Mouse (Mus musculus): ENCODE data around the gene Lca5. TPM values are rescaled to one million over a fixed set of nuclear protein-coding genes. Genes with fewer than 3 reads are reported as not detected.

Gene Lca5
- total RNA-seq, 2 experiments from 2014 or later = 2.4 to 3.6 TPM

DNA sequence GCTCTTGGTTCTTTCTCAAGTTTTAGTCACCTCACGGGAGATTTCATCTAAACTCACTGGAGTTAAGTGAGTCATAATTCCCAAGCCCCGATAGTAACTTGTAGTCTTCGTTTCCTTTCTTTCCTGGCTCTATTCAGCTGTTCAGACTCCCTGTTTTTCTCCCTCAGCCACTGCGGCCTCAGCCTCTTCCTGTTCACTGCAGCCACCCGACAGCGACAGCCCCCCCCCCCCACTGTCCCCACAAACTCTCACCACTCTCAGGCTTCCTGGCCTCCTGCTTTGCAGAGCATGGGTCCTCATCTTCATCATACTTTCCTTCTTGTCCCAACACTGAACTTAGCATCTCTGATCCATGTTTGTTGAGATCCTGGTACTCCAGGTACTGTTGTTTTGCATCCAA lies 42.7 kb downstream of the Lca5 start:
- DNase-seq (ENCODE audit: low spot score) = no peak
- intact Hi-C loops (cut with DNase I) = no loop called here

DNA sequence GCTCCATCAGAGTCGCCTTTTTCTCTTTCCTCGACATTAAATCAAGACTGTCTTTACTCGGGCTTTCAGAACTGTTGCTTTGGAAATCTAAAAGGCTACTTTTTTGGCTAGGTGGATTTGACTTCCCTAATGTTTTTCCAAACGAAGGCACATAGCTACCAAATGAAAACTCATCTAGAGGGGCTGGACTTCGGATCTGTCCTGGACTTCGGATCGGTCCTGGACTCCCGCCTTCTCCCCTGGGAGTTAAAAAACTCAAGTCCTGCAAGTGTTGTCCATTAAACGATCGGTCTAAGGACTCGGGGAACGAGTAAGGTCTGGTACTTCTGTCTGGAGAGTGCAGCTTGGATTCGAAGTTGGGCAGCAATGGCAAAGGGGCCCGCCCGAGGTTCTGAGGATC lies 45.5 kb downstream of the Lca5 start:
- intact Hi-C loops (cut with DNase I) = no loop called here
- no peak for DNase-seq (ENCODE audit: low spot score)

DNA sequence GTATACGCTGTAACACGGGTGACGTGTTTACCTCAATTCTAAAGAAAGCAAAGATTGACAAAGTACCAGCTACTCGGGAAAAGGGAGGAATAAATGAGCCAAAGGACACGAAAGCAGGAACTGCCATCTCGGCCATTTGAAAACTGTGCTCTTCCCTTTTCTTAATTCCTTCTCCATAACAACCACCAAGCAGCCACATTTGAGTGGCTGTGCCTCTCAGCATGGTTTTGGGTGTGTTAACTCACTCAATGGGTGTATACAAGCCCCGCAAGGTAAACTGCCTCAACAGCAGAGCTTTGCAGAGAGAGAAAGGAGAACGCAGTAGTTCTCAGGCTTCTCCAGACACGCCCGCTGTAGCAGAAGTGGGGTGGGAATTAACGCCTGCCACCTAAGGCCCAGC lies 48.9 kb downstream of the Lca5 start:
- DNase-seq (ENCODE audit: low spot score) = no peak
- intact Hi-C loops (cut with DNase I) = no loop called here

GRCm38 (mm10) chr9:83389570-83389969 lies 51.4 kb downstream of the Lca5 start:
- DNase-seq (ENCODE audit: low spot score) = no peak
- intact Hi-C loops (cut with DNase I) = no loop called here

DNA sequence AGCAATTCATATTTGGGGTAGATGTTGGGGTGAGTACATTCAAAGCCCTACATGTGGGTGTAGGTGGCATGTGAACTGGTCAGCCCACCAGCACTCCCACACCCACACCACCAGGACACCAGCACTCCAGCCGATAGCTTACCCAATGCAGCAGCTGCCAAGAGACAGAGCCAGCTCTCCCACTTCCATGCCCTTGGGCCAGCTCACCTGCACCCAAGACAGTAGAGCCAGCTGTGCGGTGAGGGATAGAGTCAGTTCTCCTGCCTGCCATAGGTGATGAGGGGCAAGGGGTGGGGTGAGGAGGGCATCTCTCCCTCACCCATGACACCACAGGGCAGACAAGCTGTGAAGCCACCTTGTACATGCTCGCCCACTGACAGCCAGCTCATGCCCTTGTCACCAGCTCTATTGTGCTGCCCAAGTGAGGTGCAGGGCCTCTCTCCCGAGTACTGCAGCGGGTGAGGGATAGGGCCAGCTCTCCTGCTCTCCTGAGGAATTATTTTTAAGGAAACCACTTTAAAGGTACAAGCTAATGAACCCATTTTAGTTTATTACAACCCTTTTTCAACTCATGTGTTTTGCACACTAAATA lies 54.6 kb downstream of the Lca5 start:
- DNase-seq (ENCODE audit: low spot score) = no peak
- intact Hi-C loops (cut with DNase I) = no loop called here

- intact Hi-C loops (cut with DNase I) = no loop called here
- DNase-seq (ENCODE audit: low spot score) = no peak
Measured at GRCm38 (mm10) chr9:83385301-83385700, 55.6 kb downstream of the Lca5 start.

DNA sequence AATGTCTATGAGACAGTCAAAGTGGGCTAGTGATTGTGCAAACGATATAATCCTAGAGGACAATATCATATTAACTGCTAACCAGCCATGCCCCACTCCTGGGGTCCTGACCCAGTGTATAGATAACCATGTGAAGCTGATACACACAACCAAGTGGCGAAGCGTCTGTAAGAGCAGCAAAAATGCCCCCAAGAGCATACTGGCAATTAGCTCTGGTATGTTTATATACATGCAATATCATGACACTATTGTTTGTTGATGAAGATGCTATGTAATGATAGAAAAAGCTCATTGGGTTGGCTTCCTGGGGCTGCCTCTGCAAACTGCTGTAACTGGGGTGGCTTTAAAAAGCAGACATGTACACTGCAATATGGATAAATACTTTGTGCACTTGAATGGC lies 57.7 kb downstream of the Lca5 start:
- DNase-seq (ENCODE audit: low spot score) = no peak
- intact Hi-C loops (cut with DNase I) = loop anchor here (5.0 kb wide), 2 partner anchors 229 to 309 kb away; no protein-coding TSS in a partner anchor

- no peak for DNase-seq (ENCODE audit: low spot score)
- intact Hi-C loops (cut with DNase I) = loop anchor here (5.0 kb wide), 2 partner anchors 230 to 310 kb away; no protein-coding TSS in a partner anchor
Measured at GRCm38 (mm10) chr9:83382775-83383174, 58.2 kb downstream of the Lca5 start.

GRCm38 (mm10) chr9:83381317-83381716 lies 59.6 kb downstream of the Lca5 start:
- intact Hi-C loops (cut with DNase I) = loop anchor here (5.0 kb wide), 2 partner anchors 231 to 311 kb away; no protein-coding TSS in a partner anchor
- DNase-seq (ENCODE audit: low spot score) = no peak

GRCm38 (mm10) chr9:83379661-83380060 lies 61.3 kb downstream of the Lca5 start:
- DNase-seq (ENCODE audit: low spot score) = no peak

GRCm38 (mm10) chr9:83377132-83377531 lies 63.8 kb downstream of the Lca5 start:
- no peak for DNase-seq (ENCODE audit: low spot score)
- intact Hi-C loops (cut with DNase I) = no loop called here

More at GRCm38 (mm10) chr9:83379661-83380060, 61.3 kb downstream of the Lca5 start:
- intact Hi-C loops (cut with DNase I) = loop anchor here (5.0 kb wide), 2 partner anchors 233 to 313 kb away; no protein-coding TSS in a partner anchor

DNA sequence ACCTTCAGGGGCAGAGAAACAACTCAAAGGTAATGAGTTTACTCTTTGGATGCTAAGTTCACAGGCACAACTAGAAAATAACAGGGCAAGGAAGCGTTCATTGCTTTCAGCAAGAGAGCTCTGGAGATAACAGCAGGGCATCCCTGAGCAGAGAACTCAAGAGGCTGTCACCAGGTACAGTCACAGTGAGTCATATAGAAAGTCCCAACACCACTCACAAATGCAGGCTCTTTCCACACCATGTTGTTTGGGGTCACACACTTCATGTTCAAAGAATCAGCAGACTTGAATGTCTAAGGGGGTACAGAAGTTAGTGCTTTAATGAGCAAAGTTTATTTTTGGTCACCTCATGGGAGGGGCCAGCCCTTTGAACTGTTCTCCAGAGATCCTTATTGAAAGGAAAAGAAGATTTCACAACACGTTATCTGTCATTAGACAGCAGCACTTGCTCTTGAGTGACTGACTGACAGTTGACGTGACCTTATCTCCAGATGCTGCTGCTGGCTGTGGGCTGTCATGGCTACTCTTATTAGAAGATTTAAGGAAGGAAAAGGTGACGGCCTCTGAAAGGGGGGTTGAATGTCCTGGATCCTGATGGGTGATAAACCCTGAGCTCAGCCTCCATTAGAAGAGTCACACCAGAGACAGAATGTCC lies 65.3 kb downstream of the Lca5 start:
- DNase-seq (ENCODE audit: low spot score) = no peak
- intact Hi-C loops (cut with DNase I) = no loop called here

GRCm38 (mm10) chr9:83370907-83371306 lies 70.0 kb downstream of the Lca5 start:
- intact Hi-C loops (cut with DNase I) = no loop called here
- DNase-seq (ENCODE audit: low spot score) = no peak

DNA sequence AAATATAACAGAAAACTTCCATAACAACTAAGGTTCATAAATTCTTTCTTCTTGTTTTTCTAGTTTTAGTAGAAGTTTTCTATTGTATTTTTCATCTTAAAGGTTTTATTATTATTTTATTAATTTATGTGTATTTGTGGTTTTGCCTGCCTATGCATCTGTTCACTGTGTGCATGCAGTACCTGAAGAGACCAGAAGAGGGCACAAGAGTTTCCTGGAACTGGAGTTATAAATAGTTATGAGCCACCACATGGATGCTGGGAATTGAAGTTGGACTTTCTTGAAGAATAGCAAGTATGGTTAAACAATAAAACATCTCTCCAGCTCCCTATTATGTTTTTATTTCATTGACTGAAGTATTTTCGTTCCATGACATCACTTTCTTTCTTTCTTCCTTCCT lies 72.7 kb downstream of the Lca5 start:
- intact Hi-C loops (cut with DNase I) = loop anchor here (10.0 kb wide), 1 partner anchor 463 kb away; no protein-coding TSS in a partner anchor
- no peak for DNase-seq (ENCODE audit: low spot score)

GRCm38 (mm10) chr9:83355802-83356201 lies 85.1 kb downstream of the Lca5 start:
- DNase-seq (ENCODE audit: low spot score) = no peak
- intact Hi-C loops (cut with DNase I) = no loop called here

DNA sequence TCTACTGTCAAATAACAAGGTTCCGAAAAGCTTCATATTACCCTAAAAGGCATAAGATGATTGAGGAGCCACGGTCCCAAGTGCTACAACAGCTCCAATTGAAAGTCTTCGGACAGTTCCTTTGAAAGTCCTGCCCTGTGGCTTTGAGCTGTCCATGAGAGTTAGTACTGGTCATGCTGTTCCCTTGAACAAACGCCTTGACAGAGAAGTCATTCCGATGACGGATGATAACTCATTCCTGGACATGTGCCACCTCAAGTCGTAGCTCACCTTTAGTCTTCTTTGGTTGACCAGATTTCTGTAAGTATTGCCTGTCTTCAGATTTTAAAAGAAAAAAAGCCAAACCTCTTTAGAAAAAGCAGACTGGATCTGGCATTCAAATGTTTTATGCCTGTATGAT lies 87.6 kb downstream of the Lca5 start:
- intact Hi-C loops (cut with DNase I) = no loop called here
- no peak for DNase-seq (ENCODE audit: low spot score)

GRCm38 (mm10) chr9:83351171-83351570 lies 89.8 kb downstream of the Lca5 start:
- intact Hi-C loops (cut with DNase I) = no loop called here

DNA sequence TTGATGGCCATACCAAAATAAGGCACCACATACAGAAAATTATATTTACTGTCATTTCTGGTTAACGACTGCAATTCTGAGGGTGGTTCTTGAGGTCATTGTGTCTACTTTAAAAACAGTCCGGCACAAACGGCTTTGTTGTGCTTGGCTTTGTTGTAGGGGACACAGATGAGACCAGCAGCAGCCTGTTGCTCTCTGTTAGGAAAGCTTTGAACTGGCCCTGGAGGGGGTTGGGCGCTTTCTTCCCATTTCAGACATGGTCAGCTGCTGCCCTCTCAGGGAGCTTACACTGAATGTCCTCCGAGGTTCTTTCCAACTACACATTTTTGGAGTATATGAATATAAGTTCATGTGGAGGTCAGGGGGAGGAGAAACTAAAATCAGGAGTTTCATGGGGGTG lies 90.3 kb downstream of the Lca5 start:
- intact Hi-C loops (cut with DNase I) = no loop called here
- DNase-seq (ENCODE audit: low spot score) = peak; percentile 19

More at GRCm38 (mm10) chr9:83351171-83351570, 89.8 kb downstream of the Lca5 start:
- DNase-seq (ENCODE audit: low spot score) = no peak

DNA sequence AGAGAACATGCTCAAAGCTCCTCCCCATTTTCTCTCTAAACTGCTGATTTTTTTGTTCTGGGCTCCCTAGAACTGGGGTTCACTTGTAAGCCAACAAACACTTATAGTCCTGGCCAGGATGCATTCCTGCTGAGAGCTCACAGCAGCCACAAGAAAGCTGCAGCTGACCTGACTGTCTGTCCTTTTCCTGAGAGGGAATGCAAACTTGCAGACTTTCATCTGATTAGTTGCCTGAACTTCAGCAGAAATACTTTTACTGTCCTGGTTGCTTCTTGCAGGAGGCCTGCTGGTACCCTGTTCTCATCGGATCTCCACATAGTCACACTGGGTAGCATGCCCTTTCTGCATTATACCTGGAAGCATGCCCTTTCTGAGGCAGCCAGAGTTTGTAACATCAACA lies 91.0 kb downstream of the Lca5 start:
- no peak for DNase-seq (ENCODE audit: low spot score)
- intact Hi-C loops (cut with DNase I) = no loop called here

DNA sequence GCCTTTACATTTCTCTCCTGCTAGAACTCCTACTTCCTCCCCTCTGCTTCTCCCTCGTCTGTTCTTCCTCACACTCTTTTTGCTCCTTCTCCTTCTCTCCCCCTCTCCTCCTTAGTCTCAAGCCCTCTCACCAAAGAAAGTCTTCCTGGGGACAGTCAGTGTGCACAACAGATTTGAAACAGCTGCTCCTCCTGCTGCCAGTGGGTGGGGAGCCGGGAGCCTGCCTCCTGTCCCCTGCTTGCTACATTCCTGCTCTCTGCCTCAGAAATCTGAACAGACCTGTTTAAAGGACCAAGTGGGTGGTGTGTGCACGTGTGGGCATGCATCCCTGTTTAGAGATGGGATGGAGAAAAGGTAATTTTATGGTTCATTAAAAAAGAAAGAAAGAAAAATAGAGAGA lies 91.4 kb downstream of the Lca5 start:
- peak; percentile 7 for DNase-seq (ENCODE audit: low spot score)
- intact Hi-C loops (cut with DNase I) = no loop called here

- no peak for DNase-seq (ENCODE audit: low spot score)
- intact Hi-C loops (cut with DNase I) = no loop called here
Measured at GRCm38 (mm10) chr9:83347521-83347920, 93.4 kb downstream of the Lca5 start.
